Mouse (Mus musculus) neural tube, embryonic 11.5 days (tissue): ENCODE data around the gene Sgsm3. TPM values are rescaled to one million over a fixed set of nuclear protein-coding genes. Genes with fewer than 3 reads are reported as not detected.

ENCODE experiments used
- ATAC-seq: fragments of 200-750 bp; cut with Nextera tagmentation; 2 replicates; pipeline ENCODE4 v1.8.0; 2017; ENCODE audit warnings: moderate number of reproducible peaks, mild to moderate bottlenecking, moderate TSS enrichment, moderate library complexity; ENCODE audit not compliant: insufficient read depth, low FRiP score, low TSS enrichment
- DNase-seq: peaks from one replicate; pipeline ENCODE4 v3.0.0-alpha.2; 2015; ENCODE audit warnings: low spot score
- H3K27ac ChIP-seq: fragments of 300-500 bp; sonication (generic); 2 replicates; pipeline ENCODE4 v1.5.1; 2014; ENCODE audit warnings: low read depth, mild to moderate bottlenecking, low read length
- H3K27me3 ChIP-seq: fragments of 300-500 bp; sonication (generic); 2 replicates; pipeline ENCODE4 v1.6.1; 2014; ENCODE audit warnings: mild to moderate bottlenecking, low read length, mixed read lengths; ENCODE audit not compliant: control insufficient read depth, insufficient read depth
- H3K36me3 ChIP-seq: fragments of 300-500 bp; sonication (generic); 2 replicates; pipeline ENCODE4 v1.6.1; 2014; ENCODE audit warnings: mild to moderate bottlenecking, low read length, moderate library complexity, mixed read lengths; ENCODE audit not compliant: control insufficient read depth, insufficient read depth
- H3K4me1 ChIP-seq: fragments of 300-500 bp; sonication (generic); 2 replicates; pipeline ENCODE4 v1.6.1; 2014; ENCODE audit warnings: low read length, mixed read lengths; ENCODE audit not compliant: control insufficient read depth, insufficient read depth
- H3K4me2 ChIP-seq: fragments of 300-500 bp; sonication (generic); 2 replicates; pipeline ENCODE4 v1.6.1; 2014; ENCODE audit warnings: low read depth, mild to moderate bottlenecking, moderate library complexity
- H3K4me3 ChIP-seq: fragments of 300-500 bp; sonication (generic); 2 replicates; pipeline ENCODE4 v1.5.1; 2014; ENCODE audit warnings: low read depth, low read length
- H3K9ac ChIP-seq: fragments of 300-500 bp; sonication (generic); 2 replicates; pipeline ENCODE4 v1.6.1; 2014; ENCODE audit warnings: mild to moderate bottlenecking, low read length
- H3K9me3 ChIP-seq: fragments of 300-500 bp; sonication (generic); 2 replicates; pipeline ENCODE4 v1.6.1; 2016; ENCODE audit warnings: low read length; ENCODE audit not compliant: control insufficient read depth
- WGBS: fragments of 180-500 bp; shearing (Covaris S2); extraction: QIAGEN DNeasy Blood & Tissue Kit; methylation state at CpG from one replicate; pipeline ENCODE4 v1.1.7; 2014; 5-methylcytosine and 5-hydroxymethylcytosine counted together
- polyA plus RNA-seq: library from polyadenylated mRNA; unstranded; fragments of >200 nt; fragmentation: Nextera tagmentation; extraction: Ambion mirVana; gene quantifications from 2 replicates; pipeline ENCODE4 v1.2.1, GENCODE M21; 2014

The Sgsm3 gene
- polyA plus RNA-seq, 1 experiment from 2014 or later, result 30.2 TPM

DNA sequence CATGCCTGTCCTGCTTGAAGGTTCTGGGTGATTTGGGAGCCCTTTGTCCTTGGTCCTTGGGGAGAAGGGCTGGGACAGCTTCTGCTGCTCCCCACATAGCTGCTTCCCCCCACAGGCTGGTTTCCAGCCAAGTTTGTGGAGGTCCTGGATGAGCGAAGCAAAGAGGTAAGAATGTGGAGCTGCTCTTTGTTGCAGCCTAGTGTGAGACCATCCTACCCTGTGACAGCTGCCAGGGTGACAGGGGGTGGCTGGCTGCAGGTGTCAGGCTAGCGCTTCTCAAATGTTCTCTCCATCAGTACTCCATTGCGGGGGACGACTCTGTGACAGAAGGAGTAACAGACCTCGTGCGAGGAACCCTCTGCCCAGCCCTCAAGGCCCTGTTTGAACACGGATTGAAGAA is 32.5 kb downstream of the Sgsm3 start:
- DNase-seq (no peak), ATAC-seq (no peak)
- Histone ChIP-seq H3K4me2 (no peak overlapping the region), H3K27ac (no peak overlapping the region), H3K9me3 (no peaks in the 10 kb centered on the region), H3K36me3 (no peaks in the 10 kb centered on the region; the same call in 1 of the 2 replicates), H3K27me3 (no peaks in the 10 kb centered on the region), H3K9ac (no peak overlapping the region), H3K4me3 (no peak overlapping the region), H3K4me1 (no peaks in the 10 kb centered on the region)
- 90% methylated on average over 7 of the region's 7 CpGs for WGBS

DNA sequence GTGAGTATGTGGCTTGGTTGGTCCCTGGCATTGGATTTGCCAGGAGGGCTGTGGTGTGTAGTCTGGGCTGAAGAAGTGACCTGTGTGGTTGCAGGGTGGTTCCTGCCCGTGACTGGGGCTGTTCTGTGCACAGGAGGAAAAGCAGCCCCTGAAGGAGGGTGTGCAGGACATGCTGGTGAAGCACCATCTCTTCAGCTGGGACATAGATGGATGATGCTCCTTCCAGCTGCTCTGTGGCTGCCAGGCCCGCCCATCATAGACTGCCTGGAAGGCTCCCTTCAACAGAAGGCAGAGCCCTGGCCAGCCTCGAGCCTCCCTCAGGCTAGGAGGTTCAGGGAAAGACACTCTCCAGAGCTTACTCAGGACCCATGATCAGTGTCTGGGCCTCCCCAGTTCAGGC is 34.0 kb downstream of the Sgsm3 start:
- Histone ChIP-seq H3K4me3 (no peak overlapping the region), H3K27ac (no peak overlapping the region), H3K36me3 (peaks cover 3% of the 10 kb centered on the region; the same call in 1 of the 2 replicates), H3K9me3 (no peaks in the 10 kb centered on the region), H3K27me3 (no peaks in the 10 kb centered on the region), H3K4me2 (no peak overlapping the region), H3K9ac (no peak overlapping the region), H3K4me1 (no peaks in the 10 kb centered on the region)
- no peak for ATAC-seq
- DNase-seq, result no peak
- WGBS, result 66% methylated on average over 3 of the region's 3 CpGs

DNA sequence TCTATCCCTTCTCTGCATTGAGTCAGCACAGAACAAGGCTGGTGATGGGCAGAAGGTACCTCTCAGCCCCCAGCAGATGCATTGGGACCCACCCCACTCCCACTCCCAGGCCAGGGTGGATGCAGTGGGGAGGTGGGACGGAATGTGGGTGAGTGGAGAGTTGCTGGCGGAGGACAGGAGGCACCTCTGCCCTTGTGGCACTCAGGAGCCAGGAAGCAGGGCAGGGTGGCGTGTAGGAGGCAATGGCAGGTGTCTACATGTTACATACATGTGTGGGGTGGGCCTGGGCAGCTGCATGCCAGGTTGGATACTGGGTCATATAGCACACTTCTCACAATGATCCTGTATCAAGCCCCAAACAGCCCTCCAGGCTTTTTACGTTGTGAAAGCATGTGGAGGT is 34.8 kb downstream of the Sgsm3 start:
- no peak for DNase-seq
- Histone ChIP-seq H3K27me3 (no peaks in the 10 kb centered on the region), H3K27ac (no peak overlapping the region), H3K4me2 (no peak overlapping the region), H3K4me1 (no peaks in the 10 kb centered on the region), H3K36me3 (peaks cover 3% of the 10 kb centered on the region; the same call in 1 of the 2 replicates), H3K9ac (no peak overlapping the region), H3K4me3 (no peak overlapping the region), H3K9me3 (no peaks in the 10 kb centered on the region)
- ATAC-seq, result no peak
- 94% methylated on average over 4 of the region's 4 CpGs for WGBS

DNA sequence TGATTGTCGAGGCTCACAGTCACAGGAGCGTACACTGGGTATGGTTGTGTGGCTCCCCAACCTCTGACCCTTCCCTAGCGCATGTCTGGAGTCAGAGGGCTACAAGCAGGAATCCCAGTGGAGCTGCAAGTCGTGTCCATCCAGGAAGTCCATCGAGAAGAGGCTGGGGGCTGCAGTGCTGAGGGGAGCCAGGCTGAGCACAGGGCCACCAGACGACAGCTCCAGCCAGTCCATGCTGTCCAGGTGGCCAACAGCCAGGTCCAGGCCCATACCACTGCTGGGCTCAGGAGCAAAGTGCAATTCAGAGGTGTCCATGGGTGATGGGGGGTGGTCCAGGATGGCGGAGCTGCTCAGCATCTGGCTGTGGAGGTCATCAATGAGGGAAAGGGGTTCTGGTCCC is 35.6 kb downstream of the Sgsm3 start:
- Histone ChIP-seq H3K9ac (no peak overlapping the region), H3K9me3 (no peaks in the 10 kb centered on the region), H3K27ac (no peak overlapping the region), H3K27me3 (no peaks in the 10 kb centered on the region), H3K4me2 (no peak overlapping the region), H3K36me3 (peaks cover 8% of the 10 kb centered on the region), H3K4me3 (no peak overlapping the region), H3K4me1 (no peaks in the 10 kb centered on the region)
- DNase-seq (no peak), ATAC-seq (no peak)
- 90% methylated on average over 7 of the region's 7 CpGs for WGBS

DNA sequence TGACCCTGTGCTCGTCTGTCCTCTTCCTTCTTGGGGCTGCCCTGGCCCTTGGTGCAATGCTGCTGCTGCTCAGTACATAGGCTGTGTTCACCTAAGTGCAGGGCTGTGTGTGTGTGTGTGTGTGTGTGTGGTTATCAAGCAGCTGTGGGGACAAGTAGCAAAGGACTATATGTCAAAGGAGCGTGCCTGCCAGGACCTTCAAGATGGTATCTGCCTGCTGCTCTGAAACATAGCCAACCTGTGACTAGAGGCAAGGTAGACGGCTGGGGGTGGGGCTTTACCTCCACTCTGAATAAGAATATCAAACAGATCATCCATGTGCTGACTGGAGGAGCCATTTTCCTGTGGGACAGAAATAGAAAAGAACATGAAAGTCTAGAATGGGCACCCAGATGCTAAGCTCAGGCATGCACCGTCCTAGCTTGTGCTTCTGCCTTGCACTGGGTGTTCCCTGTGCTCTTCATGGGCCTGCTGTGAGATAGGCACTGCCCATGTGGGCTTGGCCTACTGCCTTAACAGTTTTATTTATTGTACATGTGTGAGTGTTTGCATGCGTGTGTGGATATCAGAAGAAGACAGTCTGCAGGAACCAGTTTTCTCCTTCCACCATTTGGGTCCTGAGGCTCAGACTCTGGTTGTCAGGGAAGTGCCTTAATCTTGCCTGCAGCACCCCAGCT is 37.6 kb downstream of the Sgsm3 start:
- Histone ChIP-seq H3K4me3 (no peak overlapping the region), H3K4me1 (no peaks in the 10 kb centered on the region), H3K4me2 (no peak overlapping the region), H3K9me3 (no peaks in the 10 kb centered on the region), H3K36me3 (peaks cover 9% of the 10 kb centered on the region), H3K27ac (no peak overlapping the region), H3K27me3 (no peaks in the 10 kb centered on the region), H3K9ac (no peak overlapping the region)
- 86% methylated on average over 5 of the region's 5 CpGs for WGBS
- DNase-seq, result no peak
- no peak for ATAC-seq

DNA sequence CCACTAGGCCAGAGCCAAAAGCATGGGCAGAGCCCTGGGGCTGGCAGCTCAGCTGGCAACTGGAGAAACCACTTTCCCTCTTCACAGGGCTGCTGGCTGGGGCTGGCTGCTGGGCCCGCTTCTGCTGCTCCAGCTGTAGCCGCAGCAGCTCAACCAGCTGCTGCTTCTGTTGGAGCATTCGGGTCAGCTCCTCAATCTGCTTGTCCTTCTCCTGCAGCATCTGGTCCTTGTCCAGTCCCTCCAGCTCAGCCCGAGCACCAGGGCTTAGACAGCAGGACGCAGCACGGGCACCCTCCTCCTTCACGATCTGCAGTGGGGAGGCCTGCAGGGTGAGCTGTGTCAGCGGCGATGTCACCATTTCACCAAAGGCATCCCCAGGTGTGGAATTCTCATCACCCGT is 38.9 kb downstream of the Sgsm3 start:
- H3K4me2 ChIP-seq, result no peak overlapping the region
- no peak for ATAC-seq

DNA sequence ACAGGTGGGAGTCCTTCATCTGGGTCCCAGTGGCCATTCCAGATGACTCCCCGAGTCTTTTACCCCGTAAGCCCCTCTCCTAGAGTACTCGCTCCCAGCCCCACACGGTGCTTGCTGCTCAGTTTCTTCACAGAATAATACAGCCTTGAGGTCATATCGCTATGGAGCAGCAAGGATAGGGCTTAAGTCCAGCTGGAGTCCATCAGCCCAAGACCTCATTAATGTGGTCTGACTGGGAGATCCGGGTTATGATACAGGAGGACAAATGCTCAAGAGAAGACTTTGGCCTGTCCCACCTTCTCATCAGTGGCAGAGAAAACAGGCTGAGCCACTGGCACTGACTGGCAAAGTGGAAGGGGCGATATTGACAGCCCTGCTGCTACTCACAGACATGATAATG is 39.7 kb downstream of the Sgsm3 start:
- no peak for ATAC-seq
- 89% methylated on average over 7 of the region's 7 CpGs for WGBS
- no peaks in the 10 kb centered on the region for H3K27me3 ChIP-seq

More for the DNA sequence above, 38.9 kb downstream of the Sgsm3 start:
- Histone ChIP-seq H3K36me3 (peaks cover 9% of the 10 kb centered on the region), H3K27me3 (no peaks in the 10 kb centered on the region), H3K4me1 (no peaks in the 10 kb centered on the region), H3K9me3 (no peaks in the 10 kb centered on the region), H3K4me3 (no peak overlapping the region), H3K27ac (no peak overlapping the region), H3K9ac (no peak overlapping the region)
- no peak for DNase-seq
- WGBS, result 88% methylated on average over 10 of the region's 10 CpGs

DNA sequence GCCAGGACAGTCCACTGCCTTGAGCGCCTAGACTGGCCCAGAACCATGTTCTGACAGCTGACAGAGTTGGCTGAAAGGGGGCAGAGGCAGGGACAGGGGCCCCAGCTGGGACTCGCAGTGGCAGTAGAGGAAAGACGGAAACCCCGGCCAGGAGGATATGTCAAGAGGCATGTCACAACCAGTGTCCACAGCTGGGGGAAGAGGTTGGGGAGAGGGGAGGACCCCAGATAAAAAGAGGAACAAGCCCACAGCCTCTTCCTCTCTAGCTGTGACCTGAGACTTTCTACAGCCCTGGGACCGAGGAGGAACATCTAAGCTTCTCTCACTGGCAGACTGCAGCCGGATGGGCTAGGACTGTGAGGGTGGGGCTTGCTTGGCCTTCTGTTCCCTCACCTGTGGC is 43.8 kb downstream of the Sgsm3 start:
- Histone ChIP-seq H3K9ac (no peak overlapping the region), H3K4me2 (no peak overlapping the region), H3K4me3 (no peak overlapping the region), H3K27me3 (no peaks in the 10 kb centered on the region), H3K27ac (no peak overlapping the region), H3K9me3 (no peaks in the 10 kb centered on the region), H3K4me1 (no peaks in the 10 kb centered on the region), H3K36me3 (peaks cover 6% of the 10 kb centered on the region)
- ATAC-seq, result no peak
- WGBS, result 82% methylated on average over 6 of the region's 6 CpGs
- DNase-seq, result no peak

More for the DNA sequence above, 39.7 kb downstream of the Sgsm3 start:
- H3K27ac ChIP-seq, result no peak overlapping the region
- no peaks in the 10 kb centered on the region for H3K9me3 ChIP-seq
- H3K4me1 ChIP-seq, result no peaks in the 10 kb centered on the region
- H3K9ac ChIP-seq, result no peak overlapping the region
- no peak overlapping the region for H3K4me3 ChIP-seq
- peaks cover 9% of the 10 kb centered on the region for H3K36me3 ChIP-seq
- H3K4me2 ChIP-seq, result no peak overlapping the region
- DNase-seq, result no peak

DNA sequence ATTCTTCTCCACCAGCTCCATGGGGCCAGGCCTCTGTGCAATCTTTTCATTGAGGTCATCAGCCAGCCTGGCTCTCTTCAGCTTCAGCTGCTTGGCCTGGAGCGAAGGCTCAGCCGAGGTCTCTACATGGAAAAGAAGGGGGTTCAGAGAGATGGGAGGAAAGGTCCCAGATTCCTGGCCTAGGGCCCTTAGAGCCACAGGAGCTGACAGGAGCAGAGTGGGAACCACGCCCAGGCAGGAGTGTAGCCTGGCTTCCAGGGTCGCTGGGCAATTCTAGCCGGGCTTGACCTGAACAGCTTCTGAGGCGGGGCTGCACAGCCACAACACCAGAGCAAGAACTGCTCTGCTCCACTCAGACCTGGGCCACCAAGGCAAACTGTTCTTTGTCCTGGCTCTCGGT is 44.9 kb downstream of the Sgsm3 start:
- Histone ChIP-seq H3K4me2 (no peak overlapping the region), H3K36me3 (peaks cover 6% of the 10 kb centered on the region), H3K27me3 (no peaks in the 10 kb centered on the region), H3K27ac (no peak overlapping the region), H3K9me3 (no peaks in the 10 kb centered on the region), H3K9ac (no peak overlapping the region), H3K4me1 (no peaks in the 10 kb centered on the region), H3K4me3 (no peak overlapping the region)
- 90% methylated on average over 7 of the region's 7 CpGs for WGBS
- ATAC-seq (no peak), DNase-seq (no peak)
